In the genomic region with DNA sequence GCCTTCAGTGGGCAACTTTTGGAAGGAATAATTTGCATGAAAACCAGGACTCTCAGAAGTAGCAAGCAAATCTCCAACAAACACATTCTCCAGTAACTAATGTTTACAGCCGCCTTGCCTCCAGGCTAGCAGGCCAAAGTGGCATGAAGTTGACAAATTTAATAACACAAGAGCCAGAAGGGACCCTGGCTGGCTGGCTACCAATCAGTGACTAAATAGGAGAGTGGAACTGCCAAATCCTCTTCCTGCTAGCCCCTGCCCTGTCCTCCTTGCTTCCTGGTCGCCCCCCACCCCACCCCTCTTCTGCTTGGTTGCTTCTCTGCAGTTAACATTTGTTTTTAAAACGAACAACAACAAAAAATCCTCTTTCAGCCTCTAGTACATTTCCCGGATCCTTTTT, we compare ENCODE assay signal across 25 mouse cellular contexts. TPM values are rescaled to one million over a fixed set of nuclear protein-coding genes. Genes with fewer than 3 reads are reported as not detected.
DNase-seq lines count a peak whose midpoint lies in the region; ATAC-seq and TF ChIP-seq lines count a peak whose summit lies in the region.
"Had no signal": no experiment of that assay in that cellular context is flagged by ENCODE, and none has a peak within 500 bp of the region (broad histone marks: within the 10 kb centered on the region; RNA-seq: fewer than 3 reads in every experiment).

No protein-coding gene starts in this region.

- ATAC-seq in forebrain, embryonic 14.5 days, result no peak
- ATAC-seq in forebrain, embryonic 11.5 days (replicated peaks; ENCODE audit: low FRiP score), result no peak
- ATAC-seq in kidney, embryonic 14.5 days (ENCODE audit: low FRiP score, low TSS enrichment), result no peak
- peak; percentile 59; the same call in 1 of the 2 replicates for ATAC-seq in lung, embryonic 16.5 days (ENCODE audit: low read depth)
- ATAC-seq: intestine, postnatal 0 days had no signal

- H3K9ac ChIP-seq in forebrain, embryonic 14.5 days (ENCODE audit: low read length), result no peak overlapping the region
- no peak overlapping the region for H3K9ac ChIP-seq in forebrain, embryonic 11.5 days (ENCODE audit: low read length)
- no peak overlapping the region for H3K9ac ChIP-seq in kidney, embryonic 14.5 days (ENCODE audit: low read depth, low read length)
- H3K9ac ChIP-seq in lung, embryonic 16.5 days (ENCODE audit: low read length), result no peak overlapping the region
- H3K9ac ChIP-seq: heart, embryonic 13.5 days; hindbrain, embryonic 15.5 days; limb, embryonic 15.5 days; liver, embryonic 15.5 days; midbrain, embryonic 12.5 days; neural tube, embryonic 13.5 days had no signal

- no peak overlapping the region for H3K27ac ChIP-seq in forebrain, embryonic 14.5 days (ENCODE audit: low read depth, low read length)
- H3K27ac ChIP-seq in forebrain, embryonic 11.5 days (ENCODE audit: low read depth, low read length), result no peak overlapping the region
- no peak overlapping the region for H3K27ac ChIP-seq in kidney, adult 2 months (ENCODE audit: insufficient read depth, low read depth, low read length)
- no peak overlapping the region for H3K27ac ChIP-seq in kidney, embryonic 14.5 days (ENCODE audit: low read depth, low read length)
- peak overlapping the region; percentile 46; the same call in 1 of the 2 replicates for H3K27ac ChIP-seq in lung, embryonic 16.5 days (ENCODE audit: low read length)
- H3K27ac ChIP-seq in gastrocnemius, adult 2 months, result no peak overlapping the region
- H3K27ac ChIP-seq: embryonic facial prominence, embryonic 10.5 days; heart, embryonic 13.5 days; limb, embryonic 15.5 days; liver, embryonic 15.5 days; midbrain, embryonic 12.5 days; neural tube, embryonic 13.5 days had no signal

- intact Hi-C loops in gastrocnemius, adult 2 months (cut with DNase I), result loop anchor here (2.0 kb wide), 1 partner anchor 92 kb away; no protein-coding TSS in a partner anchor

- no peaks in the 10 kb centered on the region for H3K27me3 ChIP-seq in forebrain, embryonic 14.5 days (replicated peaks; ENCODE audit: control insufficient read depth, insufficient read depth, low read length)
- H3K27me3 ChIP-seq in forebrain, embryonic 11.5 days (ENCODE audit: control insufficient read depth, insufficient read depth, low read length), result no peaks in the 10 kb centered on the region
- no peaks in the 10 kb centered on the region for H3K27me3 ChIP-seq in kidney, adult 2 months (replicated peaks; ENCODE audit: control insufficient read depth, insufficient read depth, low read length)
- H3K27me3 ChIP-seq in kidney, embryonic 14.5 days (ENCODE audit: control insufficient read depth, insufficient read depth, low read length), result no peaks in the 10 kb centered on the region
- H3K27me3 ChIP-seq in lung, embryonic 16.5 days (ENCODE audit: control insufficient read depth, insufficient read depth, low read depth, low read length), result no peaks in the 10 kb centered on the region
- H3K27me3 ChIP-seq: CH12.LX; heart, embryonic 13.5 days; hindbrain, embryonic 15.5 days; limb, embryonic 15.5 days; liver, embryonic 15.5 days; midbrain, embryonic 12.5 days; neural tube, embryonic 13.5 days had no signal

- 80% methylated on average over 4 of the region's 4 CpGs for WGBS in forebrain, embryonic 14.5 days
- 84% methylated on average over 4 of the region's 4 CpGs for WGBS in forebrain, embryonic 11.5 days
- 35% methylated on average over 4 of the region's 4 CpGs for WGBS in kidney, adult 2 months
- 80% methylated on average over 4 of the region's 4 CpGs for WGBS in kidney, embryonic 14.5 days
- 67% methylated on average over 4 of the region's 4 CpGs for whole genome bisulfite sequencing in lung, embryonic 16.5 days

- no peak overlapping the region for H3K4me2 ChIP-seq in forebrain, embryonic 14.5 days (ENCODE audit: low read length)
- H3K4me2 ChIP-seq in forebrain, embryonic 11.5 days (ENCODE audit: low read depth, low read length, severe bottlenecking), result no peak overlapping the region
- no peak overlapping the region for H3K4me2 ChIP-seq in kidney, embryonic 14.5 days (replicated peaks; ENCODE audit: low read depth, low read length)
- no peak overlapping the region for H3K4me2 ChIP-seq in lung, embryonic 16.5 days (ENCODE audit: low read depth, low read length)
- H3K4me2 ChIP-seq: heart, embryonic 13.5 days; limb, embryonic 15.5 days; liver, embryonic 15.5 days; midbrain, embryonic 12.5 days; neural tube, embryonic 13.5 days had no signal

- H3K9me3 ChIP-seq in forebrain, embryonic 14.5 days (replicated peaks; ENCODE audit: control insufficient read depth, low read length), result 0 out of 2 replicates have a peak, but pooled peaks cover 3% of the 10 kb centered on the region
- H3K9me3 ChIP-seq in forebrain, embryonic 11.5 days (ENCODE audit: control insufficient read depth, low read length), result no peaks in the 10 kb centered on the region; the same call in 1 of the 2 replicates
- H3K9me3 ChIP-seq in kidney, embryonic 14.5 days (ENCODE audit: control insufficient read depth, low read length), result no peaks in the 10 kb centered on the region
- H3K9me3 ChIP-seq in lung, embryonic 16.5 days (ENCODE audit: control insufficient read depth, low read length), result no peaks in the 10 kb centered on the region
- H3K9me3 ChIP-seq: hindbrain, embryonic 15.5 days; limb, embryonic 15.5 days; liver, embryonic 15.5 days; midbrain, embryonic 12.5 days; neural tube, embryonic 13.5 days had no signal

- H3K36me3 ChIP-seq in forebrain, embryonic 14.5 days (ENCODE audit: control insufficient read depth, insufficient read depth, low read length), result no peaks in the 10 kb centered on the region
- H3K36me3 ChIP-seq in forebrain, embryonic 11.5 days (ENCODE audit: control insufficient read depth, insufficient read depth, low read length), result no peaks in the 10 kb centered on the region
- H3K36me3 ChIP-seq in kidney, adult 2 months (ENCODE audit: control insufficient read depth, insufficient read depth, low read length), result no peaks in the 10 kb centered on the region
- no peaks in the 10 kb centered on the region for H3K36me3 ChIP-seq in kidney, embryonic 14.5 days (ENCODE audit: control insufficient read depth, insufficient read depth, low read length)
- no peaks in the 10 kb centered on the region for H3K36me3 ChIP-seq in lung, embryonic 16.5 days (ENCODE audit: control insufficient read depth, insufficient read depth, low read length)
- H3K36me3 ChIP-seq: embryonic facial prominence, embryonic 10.5 days; heart, embryonic 13.5 days; hindbrain, embryonic 15.5 days; limb, embryonic 15.5 days; liver, embryonic 15.5 days; midbrain, embryonic 12.5 days; neural tube, embryonic 13.5 days had no signal

- no peak for TF ChIP-seq CTCF in kidney, adult 2 months (conservative IDR thresholded peaks at IDR 0.05; ENCODE audit: insufficient read depth, insufficient read length, low read depth, low read length)
- TF ChIP-seq CTCF in gastrocnemius, adult 2 months (IDR thresholded peaks at IDR 0.05), result no peak

- H3K4me3 ChIP-seq in forebrain, embryonic 14.5 days (ENCODE audit: low read depth, low read length), result no peak overlapping the region
- no peak overlapping the region for H3K4me3 ChIP-seq in forebrain, embryonic 11.5 days (ENCODE audit: low read depth, low read length)
- no peak overlapping the region for H3K4me3 ChIP-seq in kidney, adult 2 months (ENCODE audit: insufficient read depth, low read depth, low read length)
- no peak overlapping the region for H3K4me3 ChIP-seq in kidney, embryonic 14.5 days (ENCODE audit: low read length)
- H3K4me3 ChIP-seq in lung, embryonic 16.5 days (ENCODE audit: low read length), result no peak overlapping the region
- H3K4me3 ChIP-seq in gastrocnemius, adult 2 months, result no peak overlapping the region
- H3K4me3 ChIP-seq: embryonic facial prominence, embryonic 10.5 days; heart, embryonic 13.5 days; hindbrain, embryonic 15.5 days; limb, embryonic 15.5 days; liver, embryonic 15.5 days; midbrain, embryonic 12.5 days; neural tube, embryonic 13.5 days had no signal

- DNase-seq in forebrain, embryonic 14.5 days (ENCODE audit: low spot score), result peak; percentile 20
- DNase-seq in forebrain, embryonic 11.5 days (ENCODE audit: low spot score), result no peak
- peak; percentile 15 for DNase-seq in kidney, adult 2 months
- DNase-seq in lung, postnatal 4 days, result no peak
- DNase-seq in Muller cell, postnatal 12 days (ENCODE audit: inconsistent ontology term), result peak; percentile 25
- no peak for DNase-seq in gastrocnemius, adult 2 months
- DNase-seq: adrenal gland, adult 8-10 months; cerebellum, adult 11 months had no signal

- TF ChIP-seq POLR2A in kidney, adult 2 months (IDR thresholded peaks at IDR 0.05; ENCODE audit: low read depth, low read length), result no peak

- H3K4me1 ChIP-seq in forebrain, embryonic 14.5 days (ENCODE audit: control insufficient read depth, insufficient read depth, low read length), result no peaks in the 10 kb centered on the region
- H3K4me1 ChIP-seq in forebrain, embryonic 11.5 days (replicated peaks; ENCODE audit: control insufficient read depth, insufficient read depth, low read length), result no peaks in the 10 kb centered on the region
- no peaks in the 10 kb centered on the region for H3K4me1 ChIP-seq in kidney, adult 2 months (ENCODE audit: control insufficient read depth, insufficient read depth, low read length)
- H3K4me1 ChIP-seq in kidney, embryonic 14.5 days (ENCODE audit: control insufficient read depth, insufficient read depth, low read length), result no peaks in the 10 kb centered on the region
- H3K4me1 ChIP-seq in lung, embryonic 16.5 days (replicated peaks; ENCODE audit: control insufficient read depth, insufficient read depth, low read length), result 0 out of 2 replicates have a peak, but pooled peaks cover 7% of the 10 kb centered on the region
- H3K4me1 ChIP-seq: heart, embryonic 13.5 days; limb, embryonic 15.5 days; liver, embryonic 15.5 days; midbrain, embryonic 12.5 days; neural tube, embryonic 13.5 days had no signal

RNA-seq across cellular contexts. Expression of gene Fam47e, which starts 0.4 kb away (rescaled TPM):
- polyA plus RNA-seq in forebrain, embryonic 14.5 days (2014; fragmentation: Nextera tagmentation; extraction: Ambion mirVana), result 0.63 and 0.66 TPM in 2 replicates
- polyA plus RNA-seq in forebrain, embryonic 11.5 days (2014; fragmentation: Nextera tagmentation; extraction: Ambion mirVana), result not detected in 2 replicates
- 0.52 and 0.83 TPM in 2 replicates for polyA plus RNA-seq in kidney, adult 2 months (2012; rRNA removed)
- polyA plus RNA-seq in kidney, embryonic 14.5 days (2014; fragmentation: Nextera tagmentation; extraction: Ambion mirVana), result not detected in 2 replicates
- polyA plus RNA-seq in lung, embryonic 16.5 days (2015; fragmentation: Nextera tagmentation; extraction: Ambion mirVana), result 4.2 and 6.9 TPM in 2 replicates
- not detected for total RNA-seq in gastrocnemius, adult 2 months (2021)
- total RNA-seq: adrenal gland, adult 8-10 months; CH12.LX; gastrocnemius, adult 8-10 months; granulocyte monocyte progenitor cell, adult 5-6 weeks; heart, postnatal 25 days; megakaryocyte progenitor cell, adult 5-6 weeks had no signal
- polyA plus RNA-seq: embryonic facial prominence, embryonic 10.5 days; heart, embryonic 13.5 days; intestine, postnatal 0 days; limb, embryonic 15.5 days; midbrain, embryonic 12.5 days; small intestine, adult 2 months; testis, adult 2 months had no signal

RNA-seq across cellular contexts. Expression of gene Scarb2, which starts 47.8 kb away (rescaled TPM):
- polyA plus RNA-seq in forebrain, embryonic 14.5 days (2014; fragmentation: Nextera tagmentation; extraction: Ambion mirVana), result 23.9 and 26.0 TPM in 2 replicates
- polyA plus RNA-seq in forebrain, embryonic 11.5 days (2014; fragmentation: Nextera tagmentation; extraction: Ambion mirVana), result 10.4 and 10.5 TPM in 2 replicates
- polyA plus RNA-seq in kidney, adult 2 months (2012; rRNA removed), result 17.7 and 19.9 TPM in 2 replicates
- 5.7 and 7.1 TPM in 2 replicates for polyA plus RNA-seq in kidney, embryonic 14.5 days (2014; fragmentation: Nextera tagmentation; extraction: Ambion mirVana)
- polyA plus RNA-seq in lung, embryonic 16.5 days (2015; fragmentation: Nextera tagmentation; extraction: Ambion mirVana), result 18.6 and 20.1 TPM in 2 replicates
- 10 to 100 TPM; 61.7 to 78.6 TPM for total RNA-seq in gastrocnemius, adult 2 months (2021)

RNA-seq across cellular contexts. Expression of gene Stbd1, which starts 48.4 kb away (rescaled TPM):
- 3.5 and 4.0 TPM in 2 replicates for polyA plus RNA-seq in forebrain, embryonic 14.5 days (2014; fragmentation: Nextera tagmentation; extraction: Ambion mirVana)
- polyA plus RNA-seq in forebrain, embryonic 11.5 days (2014; fragmentation: Nextera tagmentation; extraction: Ambion mirVana), result 6.3 and 7.0 TPM in 2 replicates
- polyA plus RNA-seq in kidney, adult 2 months (2012; rRNA removed), result 4.7 and 6.0 TPM in 2 replicates
- 16.1 and 22.4 TPM in 2 replicates for polyA plus RNA-seq in kidney, embryonic 14.5 days (2014; fragmentation: Nextera tagmentation; extraction: Ambion mirVana)
- polyA plus RNA-seq in lung, embryonic 16.5 days (2015; fragmentation: Nextera tagmentation; extraction: Ambion mirVana), result 133 and 142 TPM in 2 replicates
- total RNA-seq in gastrocnemius, adult 2 months (2021), result 10 to 100 TPM; 37.8 to 52.6 TPM

Comparison
In these comparisons a context has a peak if more than half of its experiments do, and no peak if none do; other contexts are left out.
1. DNase-seq: peak in forebrain, embryonic 14.5 days (single experiment), kidney, adult 2 months (single experiment) and Muller cell, postnatal 12 days (single experiment); none in forebrain, embryonic 11.5 days (single experiment), lung, postnatal 4 days (0 of 2) and gastrocnemius, adult 2 months (single experiment).